Mouse (Mus musculus) embryonic fibroblast, embryonic 13.5 days (primary cell): ENCODE data around the gene Zfp266.

Source experiments
- CTCF ChIP-seq: IDR thresholded peaks from 2 replicates; pipeline ENCODE4 v1.5.1; 2011; ENCODE audit warnings: mild to moderate bottlenecking, control low read depth, low read length, moderate library complexity, borderline replicate concordance; ENCODE audit not compliant: insufficient read depth
- POLR2A ChIP-seq: IDR thresholded peaks from 2 replicates; pipeline ENCODE4 v1.6.1; 2011; ENCODE audit warnings: low read depth, mild to moderate bottlenecking, control low read depth, low read length, moderate library complexity

- TF ChIP-seq CTCF, result no peak
- no peak for TF ChIP-seq POLR2A
Observed at GRCm38 (mm10) chr9:20479396-20479795, 41.8 kb downstream of the Zfp266 start.
